Mouse (Mus musculus) C2C12 (cell line): ENCODE results near the gene Ap3d1. TPM values are rescaled to one million over a fixed set of nuclear protein-coding genes. Genes with fewer than 3 reads are reported as not detected.

ENCODE experiments used
- H3K27me3 ChIP-seq: one replicate; pipeline ENCODE4 v1.6.1; 2011; ENCODE audit not compliant: control insufficient read depth, insufficient read depth, insufficient read length
- H3K36me3 ChIP-seq: one replicate; pipeline ENCODE4 v1.6.1; 2011; ENCODE audit not compliant: control insufficient read depth, insufficient read depth
- H3K4me3 ChIP-seq: one replicate; pipeline ENCODE4 v1.5.1; 2011; ENCODE audit warnings: mild to moderate bottlenecking, control low read depth; ENCODE audit not compliant: poor library complexity, insufficient read depth, severe bottlenecking
- H3K79me2 ChIP-seq: one replicate; pipeline ENCODE4 v1.6.1; 2011; ENCODE audit not compliant: control insufficient read depth, insufficient read depth
- H3K79me3 ChIP-seq: one replicate; pipeline ENCODE4 v1.6.1; 2011; ENCODE audit warnings: low read depth, control low read depth
- H3ac ChIP-seq: one replicate; pipeline ENCODE3; 2011; ENCODE audit warnings: low read depth; ENCODE audit not compliant: control insufficient read depth, insufficient read length
- CEBPB ChIP-seq: IDR thresholded peaks from one replicate; pipeline ENCODE4 v1.6.1; 2011; ENCODE audit warnings: low read depth, mild to moderate bottlenecking, control low read depth, moderate library complexity
- CTCF ChIP-seq: IDR thresholded peaks from one replicate; pipeline ENCODE4 v1.5.1; 2011; ENCODE audit not compliant: control insufficient read depth, insufficient read depth, insufficient read length
- FOSL1 ChIP-seq: IDR thresholded peaks from one replicate; pipeline ENCODE4 v1.8.0; 2011; ENCODE audit warnings: mild to moderate bottlenecking, low read length; ENCODE audit not compliant: poor library complexity, insufficient read depth, severe bottlenecking
- MAX ChIP-seq: IDR thresholded peaks from one replicate; pipeline ENCODE4 v1.6.1; 2011; ENCODE audit warnings: mild to moderate bottlenecking, control low read depth
- MYOD1 ChIP-seq: IDR thresholded peaks from one replicate; pipeline ENCODE4 v1.6.1; 2011; ENCODE audit warnings: low read depth; ENCODE audit not compliant: control insufficient read depth, insufficient read length
- MYOG ChIP-seq: IDR thresholded peaks from one replicate; pipeline ENCODE4 v1.6.1; 2011; ENCODE audit not compliant: control insufficient read depth, insufficient read length; ENCODE audit errors: extremely low read depth
- USF1 ChIP-seq: IDR thresholded peaks from one replicate; pipeline ENCODE4 v1.6.1; 2011; ENCODE audit warnings: low read depth, mild to moderate bottlenecking, control low read depth, moderate library complexity
- polyA plus RNA-seq: library from polyadenylated mRNA; unstranded; fragments of >200 nt; fragmentation: generic; extraction: Trizol; gene quantifications from one replicate; pipeline ENCODE4 v1.2.1, GENCODE M21; 2012; ENCODE audit warnings: missing spikeins

The Ap3d1 gene
- polyA plus RNA-seq, 1 experiment: 51.3 TPM

DNA sequence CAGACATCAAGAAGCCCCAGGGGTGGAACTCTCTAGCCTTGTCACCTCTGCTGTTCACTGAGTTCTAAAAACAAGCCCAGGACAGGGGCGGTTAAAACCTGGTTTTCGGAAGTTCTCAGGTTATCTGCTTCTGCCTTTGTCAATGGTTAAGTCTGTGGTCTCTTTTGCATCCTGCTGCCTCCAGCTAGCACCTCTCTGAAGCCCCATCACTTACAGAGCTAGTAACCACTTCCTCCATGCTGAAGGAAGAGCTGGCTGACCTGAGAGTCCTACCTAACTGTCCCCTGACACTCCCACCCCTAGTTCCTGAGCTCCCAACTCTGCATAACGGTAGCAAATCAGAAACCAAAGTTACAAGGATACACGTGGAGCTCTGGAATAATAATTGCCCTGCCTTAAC lies 41.3 kb downstream of the Ap3d1 start:
- H3ac ChIP-seq: peak overlapping the region; percentile 38
- peak overlapping the region; percentile 44 for H3K4me3 ChIP-seq
- no peaks in the 10 kb centered on the region for H3K27me3 ChIP-seq
- H3K79me3 ChIP-seq: peaks cover 6% of the 10 kb centered on the region
- peaks cover 17% of the 10 kb centered on the region for H3K36me3 ChIP-seq
- H3K79me2 ChIP-seq: peaks cover 31% of the 10 kb centered on the region
- TF ChIP-seq FOSL1 (no peak), MAX (no peak), MYOG (no peak), USF1 (no peak), CTCF (no peak), MYOD1 (no peak), CEBPB (no peak)

DNA sequence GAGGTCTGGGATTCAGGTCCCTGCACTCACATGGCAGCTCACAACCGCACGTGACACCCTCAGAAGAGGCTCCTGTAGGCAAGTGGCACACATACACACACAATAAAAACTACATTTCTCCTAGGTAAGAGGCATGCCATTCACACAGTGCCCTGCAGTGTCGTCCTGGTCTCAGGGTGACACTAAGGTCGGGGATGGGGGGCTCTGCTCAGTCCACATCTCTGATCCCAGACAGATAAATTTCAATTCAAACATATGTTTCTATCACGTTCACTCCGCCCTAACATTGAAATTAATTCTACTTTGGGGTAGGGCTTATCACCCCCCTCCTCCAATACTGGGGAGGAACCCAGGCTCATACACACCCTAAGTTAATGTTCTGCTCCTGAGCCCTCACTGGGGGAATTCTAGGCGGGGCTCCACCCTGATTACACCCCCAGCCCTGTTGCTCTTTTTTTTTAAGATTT lies 42.0 kb downstream of the Ap3d1 start:
- Histone ChIP-seq H3K4me3 (no peak overlapping the region), H3K36me3 (peaks cover 17% of the 10 kb centered on the region), H3K27me3 (no peaks in the 10 kb centered on the region), H3K79me2 (peaks cover 31% of the 10 kb centered on the region), H3K79me3 (peaks cover 6% of the 10 kb centered on the region), H3ac (no peak overlapping the region)
- TF ChIP-seq MYOD1: no peak
- no peak for TF ChIP-seq CEBPB
- no peak for TF ChIP-seq MYOG
- no peak for TF ChIP-seq FOSL1
- TF ChIP-seq USF1: no peak
- TF ChIP-seq MAX: no peak
- no peak for TF ChIP-seq CTCF

GRCm38 (mm10) chr10:80698605-80699004 lies 43.5 kb downstream of the Ap3d1 start:
- H3K27me3 ChIP-seq: no peaks in the 10 kb centered on the region
- H3ac ChIP-seq: no peak overlapping the region
- H3K36me3 ChIP-seq: peaks cover 17% of the 10 kb centered on the region
- no peak overlapping the region for H3K4me3 ChIP-seq
- H3K79me3 ChIP-seq: peaks cover 6% of the 10 kb centered on the region
- TF ChIP-seq MYOG (no peak), FOSL1 (no peak), MAX (no peak), CEBPB (no peak), MYOD1 (no peak), USF1 (no peak), CTCF (no peak)
- peaks cover 31% of the 10 kb centered on the region for H3K79me2 ChIP-seq

DNA sequence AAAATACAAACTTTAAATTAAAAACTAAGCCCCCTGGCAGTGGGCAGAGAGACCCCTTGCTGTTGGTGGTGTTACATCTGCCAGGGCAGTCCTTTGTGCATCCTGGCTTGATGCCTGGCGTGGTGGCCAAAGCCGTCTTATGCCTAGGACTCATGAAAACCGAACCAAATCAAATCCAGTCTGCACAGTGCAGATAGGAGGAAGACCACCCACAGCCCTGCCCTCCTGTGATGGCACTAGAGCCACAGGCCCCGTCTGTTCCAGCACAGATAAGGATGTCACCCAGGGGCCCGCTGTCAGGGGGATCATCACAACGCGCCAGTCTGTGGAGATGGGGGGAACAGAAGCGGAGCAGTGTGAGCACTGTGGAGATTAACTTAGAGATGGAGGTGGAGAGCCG lies 44.3 kb downstream of the Ap3d1 start:
- no peak for TF ChIP-seq CTCF
- TF ChIP-seq FOSL1: no peak
- no peak for TF ChIP-seq MAX
- TF ChIP-seq CEBPB: no peak
- no peak for TF ChIP-seq MYOG
- no peak for TF ChIP-seq MYOD1
- TF ChIP-seq USF1: no peak
- Histone ChIP-seq H3K4me3 (no peak overlapping the region), H3K79me2 (peaks cover 31% of the 10 kb centered on the region), H3K27me3 (no peaks in the 10 kb centered on the region), H3ac (no peak overlapping the region), H3K79me3 (peaks cover 6% of the 10 kb centered on the region), H3K36me3 (peaks cover 17% of the 10 kb centered on the region)

- no peak overlapping the region for H3ac ChIP-seq
- H3K27me3 ChIP-seq: no peaks in the 10 kb centered on the region
- no peak overlapping the region for H3K4me3 ChIP-seq
- peaks cover 6% of the 10 kb centered on the region for H3K79me3 ChIP-seq
- TF ChIP-seq CTCF (no peak), CEBPB (no peak), MYOG (no peak), MYOD1 (no peak), USF1 (no peak), FOSL1 (no peak), MAX (no peak)
- peaks cover 31% of the 10 kb centered on the region for H3K79me2 ChIP-seq
- H3K36me3 ChIP-seq: peaks cover 17% of the 10 kb centered on the region
These were observed 44.7 kb downstream of the Ap3d1 start for GRCm38 (mm10) chr10:80697393-80697787.
